Mouse (Mus musculus) layer of hippocampus, postnatal 36 days (tissue): ENCODE measurements at regions not wholly inside any gene's neighbourhood (a gene's known extent, or its start where the extent isn't known, plus 50 kb on each side); places are given as distances from the start of the nearest gene placed in this dataset.
A peak's percentile ranks its signal among the peaks of the same experiment; 100 is the strongest.

Experiments
- DNase-seq, 2 experiments: peaks; one replicate each; pipeline ENCODE4 v3.0.0; 2022

DNA sequence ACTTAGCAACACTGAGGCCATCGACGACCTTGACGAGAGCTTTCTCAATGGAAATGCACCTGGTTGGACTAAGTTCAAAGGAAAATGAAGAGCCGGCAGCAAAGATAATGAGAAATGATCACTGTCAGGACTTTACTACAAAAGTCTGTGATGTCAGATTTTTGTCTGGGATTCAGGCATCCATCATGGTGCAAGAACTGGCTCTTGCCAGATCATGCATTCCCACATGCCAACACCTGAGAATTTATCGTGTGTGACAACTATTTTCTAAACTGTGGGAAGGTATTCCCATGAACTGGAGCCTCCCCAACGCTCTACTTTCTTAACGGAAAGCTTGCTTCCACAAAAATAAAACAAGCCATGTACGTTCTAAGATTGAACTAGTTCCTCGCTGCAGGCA is 58.1 kb downstream of the Irx6 start:
- no peak for DNase-seq

DNA sequence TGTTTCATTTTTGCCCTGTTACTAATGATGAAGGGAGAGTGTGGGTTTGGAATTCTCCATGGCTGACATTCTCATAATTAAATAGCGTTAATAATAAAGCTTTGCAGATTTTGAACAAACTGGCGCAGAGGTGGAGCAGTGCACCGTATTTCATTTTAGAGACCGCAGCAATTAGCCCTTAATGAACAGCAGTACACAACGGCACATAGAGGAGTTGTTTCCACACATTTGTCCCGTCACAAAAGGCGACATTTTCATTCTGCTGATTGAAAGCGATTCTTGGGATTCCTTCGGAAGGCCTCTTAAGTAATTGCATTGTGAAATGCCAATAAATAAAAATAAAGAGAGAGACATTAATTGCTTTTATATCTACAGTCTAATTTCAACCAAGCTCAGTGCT is 61.6 kb downstream of the Irx6 start:
- no peak for DNase-seq

DNA sequence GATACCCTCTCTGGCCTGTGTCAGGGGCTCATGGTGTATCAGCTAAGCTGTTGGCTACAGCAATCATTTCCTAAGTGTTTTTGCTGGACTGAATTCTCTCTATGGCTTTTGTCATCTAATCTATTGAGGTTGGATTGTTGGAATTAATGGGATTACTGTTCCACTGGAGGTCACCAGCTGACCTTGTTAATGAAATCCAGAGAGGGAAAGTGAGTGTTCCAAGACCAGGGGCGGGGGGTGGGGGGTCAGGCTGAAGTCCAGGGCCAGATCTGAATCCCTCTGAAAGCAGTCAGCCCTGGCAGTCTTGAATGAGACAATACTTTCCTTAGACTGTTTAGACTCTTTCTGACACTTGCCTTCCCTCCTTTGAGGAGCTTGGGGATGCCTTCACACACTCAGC is 64.0 kb downstream of the Irx6 start:
- DNase-seq: no peak

DNA sequence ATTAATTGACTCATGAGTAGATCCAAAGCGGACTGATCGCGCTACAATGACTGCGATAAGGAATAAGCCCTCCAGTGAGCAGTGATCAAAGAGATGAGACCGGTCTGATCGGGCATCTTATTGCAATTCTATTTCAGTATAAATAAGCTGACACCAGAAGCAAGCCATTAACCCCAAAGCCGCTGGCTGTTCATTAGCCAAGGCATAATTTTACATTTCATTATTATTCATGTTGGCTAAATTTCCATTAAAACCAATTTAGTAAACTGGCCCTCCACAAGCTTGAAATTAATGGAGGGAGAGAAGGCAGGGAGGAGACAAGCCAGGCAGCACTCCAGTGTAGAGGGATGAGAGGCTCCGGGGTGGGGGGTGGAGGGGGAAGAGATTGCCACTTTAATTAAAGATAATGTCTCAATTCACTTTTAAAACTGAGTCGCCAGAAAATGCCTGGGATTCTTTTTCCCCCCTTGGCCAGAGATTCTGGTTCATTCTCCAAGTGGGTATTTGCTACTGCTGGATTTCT is 66.3 kb downstream of the Irx6 start:
- DNase-seq: no peak

GRCm38 (mm10) chr8:92741836-92742235 is 67.7 kb downstream of the Irx6 start:
- no peak for DNase-seq

- DNase-seq: no peak
Observed at GRCm38 (mm10) chr8:92743108-92743507, 69.0 kb downstream of the Irx6 start.

DNA sequence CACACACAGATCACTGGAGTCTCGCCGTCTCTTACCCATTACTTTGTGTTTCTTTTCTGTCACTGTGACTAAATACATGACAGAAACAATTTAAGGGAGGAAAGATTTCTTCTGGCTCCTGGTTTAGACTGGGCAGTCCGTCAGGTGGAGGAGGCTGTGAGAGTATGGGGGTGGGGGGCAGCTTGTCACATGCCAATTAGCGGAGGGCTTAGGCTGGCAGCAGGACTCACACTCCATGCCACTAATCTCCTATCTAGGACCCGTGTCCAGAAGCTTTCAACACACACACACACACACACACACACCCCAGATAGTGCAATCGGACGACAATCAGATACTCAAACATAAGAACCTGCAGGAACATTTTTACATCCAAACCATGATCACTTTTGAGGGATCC is 73.0 kb downstream of the Irx6 start:
- no peak for DNase-seq

- peak in 1 of 2 experiments; percentile 2 for DNase-seq
Observed at GRCm38 (mm10) chr8:92747951-92748350, 73.9 kb downstream of the Irx6 start.

- no peak for DNase-seq
Observed at GRCm38 (mm10) chr8:92759848-92760247, 67.2 kb upstream of the Mmp2 start.

DNA sequence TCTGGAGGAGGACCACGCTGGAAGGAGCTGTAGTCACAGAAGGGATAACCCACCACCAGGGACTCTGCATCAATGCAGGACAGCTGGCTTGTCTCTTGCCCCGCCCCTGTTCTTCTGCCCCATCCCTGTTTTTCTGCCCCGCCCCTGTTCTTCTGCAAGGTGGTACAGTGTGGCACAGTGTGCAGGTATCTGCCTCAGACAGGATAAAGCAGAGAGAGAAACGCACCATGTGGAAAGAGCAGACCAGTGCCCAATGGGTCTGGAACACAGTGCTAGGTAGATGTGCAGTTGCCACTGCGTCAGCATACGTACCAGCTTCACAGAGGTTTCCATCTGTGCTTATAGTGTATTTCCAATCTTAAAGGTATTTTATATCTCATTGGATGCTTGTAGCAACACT is 66.2 kb upstream of the Mmp2 start:
- DNase-seq: no peak

- peak in 1 of 2 experiments; percentile 2 for DNase-seq
Observed at GRCm38 (mm10) chr8:92761959-92762600, 65.0 kb upstream of the Mmp2 start.

- no peak for DNase-seq
Observed at GRCm38 (mm10) chr8:92771856-92772650, 55.0 kb upstream of the Mmp2 start.

GRCm38 (mm10) chr8:92772826-92773225 is 54.3 kb upstream of the Mmp2 start:
- no peak for DNase-seq

DNA sequence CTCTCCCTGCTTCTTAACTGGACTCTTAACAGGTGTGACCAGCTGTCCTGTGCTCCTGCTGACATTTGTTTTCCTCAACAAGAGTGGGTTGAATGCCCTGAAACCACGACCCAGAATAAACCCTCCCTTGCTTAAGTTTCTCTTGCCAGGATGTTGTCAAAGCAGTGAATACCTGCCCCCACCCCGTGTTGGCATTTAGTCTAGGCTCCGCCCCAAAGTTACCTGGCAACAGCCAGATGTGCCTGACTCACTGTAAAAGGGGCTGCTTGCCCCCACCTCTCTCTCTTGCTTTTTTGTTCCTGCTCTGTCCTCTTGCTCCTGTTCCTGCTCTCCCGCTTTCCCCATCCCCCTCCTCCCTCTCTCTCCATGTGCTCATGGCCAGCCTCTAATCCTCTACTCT is 51.9 kb upstream of the Mmp2 start:
- DNase-seq: no peak

- DNase-seq: no peak
Observed at GRCm38 (mm10) chr8:92777106-92777505, 50.0 kb upstream of the Mmp2 start.
